Mouse (Mus musculus) embryonic facial prominence, embryonic 10.5 days (tissue): Measurements from ENCODE around the gene Olfr574. TPM values are rescaled to one million over a fixed set of nuclear protein-coding genes. Genes with fewer than 3 reads are reported as not detected.

Source experiments
- DNase-seq: peaks from one replicate; pipeline ENCODE4 v3.0.0-alpha.2; 2017; ENCODE audit warnings: low spot score
- H3K27ac ChIP-seq: fragments of 300-500 bp; sonication (generic); replicated peaks from 2 replicates; pipeline ENCODE4 v1.5.1; 2016; ENCODE audit warnings: mild to moderate bottlenecking
- H3K27me3 ChIP-seq: fragments of 300-500 bp; sonication (generic); replicated peaks from 2 replicates; pipeline ENCODE4 v1.6.1; 2016; ENCODE audit warnings: low read depth, mild to moderate bottlenecking; ENCODE audit not compliant: poor library complexity, severe bottlenecking
- H3K36me3 ChIP-seq: fragments of 300-500 bp; sonication (generic); replicated peaks from 2 replicates; pipeline ENCODE4 v1.6.1; 2016; ENCODE audit warnings: mild to moderate bottlenecking, moderate library complexity
- H3K4me1 ChIP-seq: fragments of 300-500 bp; sonication (generic); 2 replicates; pipeline ENCODE4 v1.6.1; 2016
- H3K4me3 ChIP-seq: fragments of 300-500 bp; sonication (generic); 2 replicates; pipeline ENCODE4 v1.5.1; 2016; ENCODE audit warnings: mild to moderate bottlenecking, moderate library complexity
- H3K9me3 ChIP-seq: fragments of 300-500 bp; sonication (generic); 2 replicates; pipeline ENCODE4 v1.6.1; 2016; ENCODE audit warnings: mild to moderate bottlenecking
- WGBS: fragments of 180-500 bp; shearing (Covaris S2); methylation state at CpG from one replicate; pipeline ENCODE4 v1.1.7; 2016; 5-methylcytosine and 5-hydroxymethylcytosine counted together
- polyA plus RNA-seq: library from polyadenylated mRNA; unstranded; fragments of >200 nt; fragmentation: Nextera tagmentation; extraction: Ambion mirVana; gene quantifications from 2 replicates; pipeline ENCODE4 v1.2.1, GENCODE M21; 2016

The Olfr574 gene
- not detected in 2 replicates for polyA plus RNA-seq

DNA sequence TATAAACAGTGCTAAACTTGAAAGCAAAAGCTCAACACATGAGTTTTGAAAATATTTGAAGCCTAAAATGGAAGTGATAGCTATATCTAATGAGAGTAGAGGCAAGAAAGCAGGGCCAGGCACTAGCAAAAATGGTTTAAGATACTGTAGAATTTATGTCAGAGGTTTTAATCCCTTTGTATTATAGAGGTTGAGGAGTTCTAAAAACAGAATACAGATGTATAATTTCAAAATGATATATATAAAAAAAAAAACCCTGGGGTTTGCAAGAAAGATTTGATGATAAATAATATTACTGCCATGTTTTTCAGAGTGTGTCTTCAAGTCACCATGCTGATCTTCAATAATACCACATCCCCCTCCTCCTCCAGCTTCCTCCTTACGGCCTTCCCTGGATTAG is at the start of gene Olfr574:
TSS of gene Olfr574 (plus strand) at position 301 of the 400 bp plus-strand sequence.
- Histone ChIP-seq H3K4me1 (no peaks in the 10 kb centered on the region), H3K36me3 (no peaks in the 10 kb centered on the region), H3K27me3 (no peaks in the 10 kb centered on the region), H3K9me3 (no peaks in the 10 kb centered on the region), H3K4me3 (no peak within 1 kb of the TSS), H3K27ac (no peak within 1 kb of the TSS)
- 85% methylated on average over 1 of the region's 1 CpGs for WGBS
- no peak for DNase-seq

DNA sequence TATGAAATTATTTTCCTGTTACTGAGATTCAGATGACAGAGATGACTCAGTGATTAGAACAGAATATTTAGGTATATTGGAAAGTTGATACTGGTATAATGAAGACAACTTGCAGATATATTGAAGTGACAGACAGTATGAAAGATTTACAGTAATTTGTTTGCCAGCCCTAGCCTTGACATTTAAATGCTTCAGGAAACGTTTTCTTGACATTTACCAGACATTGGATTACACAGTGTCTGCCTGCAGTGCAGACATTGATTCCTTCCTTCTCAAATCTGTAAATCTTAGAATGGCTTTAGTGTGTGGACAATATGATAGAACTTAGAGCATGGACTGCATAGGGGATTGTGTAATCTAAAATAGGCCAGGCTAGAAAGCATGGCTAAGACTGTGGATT is 33.0 kb upstream of the Olfr574 start:
- WGBS = 58% methylated on average over 1 of the region's 1 CpGs
- Histone ChIP-seq H3K27me3 (no peaks in the 10 kb centered on the region), H3K4me3 (no peak overlapping the region), H3K36me3 (no peaks in the 10 kb centered on the region), H3K27ac (no peak overlapping the region), H3K4me1 (no peaks in the 10 kb centered on the region), H3K9me3 (no peaks in the 10 kb centered on the region)
- DNase-seq = no peak

DNA sequence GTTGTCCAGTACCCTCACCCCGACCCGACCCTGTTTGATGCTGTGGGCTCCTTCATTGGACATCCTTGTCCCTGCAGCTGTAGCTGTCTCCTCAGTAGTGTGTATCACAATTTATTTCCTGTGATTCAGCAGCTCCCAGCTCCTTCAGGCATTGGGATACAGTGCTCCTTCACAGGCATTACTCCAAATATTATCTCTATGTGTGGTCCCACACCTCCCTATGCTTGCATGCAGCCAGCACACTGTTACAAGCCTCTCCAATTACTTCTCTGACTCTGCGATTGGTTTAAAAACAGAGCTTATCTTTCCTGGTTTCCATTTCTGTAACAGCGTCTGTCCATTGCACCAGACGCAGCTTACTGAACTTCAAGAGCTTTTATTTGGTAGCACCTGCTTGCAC is 31.9 kb upstream of the Olfr574 start:
- no peaks in the 10 kb centered on the region for H3K27me3 ChIP-seq
- H3K4me3 ChIP-seq = no peak overlapping the region
- DNase-seq = no peak
- H3K36me3 ChIP-seq = no peaks in the 10 kb centered on the region
- no peaks in the 10 kb centered on the region for H3K4me1 ChIP-seq
- 72% methylated on average over 5 of the region's 5 CpGs for WGBS
- H3K27ac ChIP-seq = no peak overlapping the region
- H3K9me3 ChIP-seq = no peaks in the 10 kb centered on the region

DNA sequence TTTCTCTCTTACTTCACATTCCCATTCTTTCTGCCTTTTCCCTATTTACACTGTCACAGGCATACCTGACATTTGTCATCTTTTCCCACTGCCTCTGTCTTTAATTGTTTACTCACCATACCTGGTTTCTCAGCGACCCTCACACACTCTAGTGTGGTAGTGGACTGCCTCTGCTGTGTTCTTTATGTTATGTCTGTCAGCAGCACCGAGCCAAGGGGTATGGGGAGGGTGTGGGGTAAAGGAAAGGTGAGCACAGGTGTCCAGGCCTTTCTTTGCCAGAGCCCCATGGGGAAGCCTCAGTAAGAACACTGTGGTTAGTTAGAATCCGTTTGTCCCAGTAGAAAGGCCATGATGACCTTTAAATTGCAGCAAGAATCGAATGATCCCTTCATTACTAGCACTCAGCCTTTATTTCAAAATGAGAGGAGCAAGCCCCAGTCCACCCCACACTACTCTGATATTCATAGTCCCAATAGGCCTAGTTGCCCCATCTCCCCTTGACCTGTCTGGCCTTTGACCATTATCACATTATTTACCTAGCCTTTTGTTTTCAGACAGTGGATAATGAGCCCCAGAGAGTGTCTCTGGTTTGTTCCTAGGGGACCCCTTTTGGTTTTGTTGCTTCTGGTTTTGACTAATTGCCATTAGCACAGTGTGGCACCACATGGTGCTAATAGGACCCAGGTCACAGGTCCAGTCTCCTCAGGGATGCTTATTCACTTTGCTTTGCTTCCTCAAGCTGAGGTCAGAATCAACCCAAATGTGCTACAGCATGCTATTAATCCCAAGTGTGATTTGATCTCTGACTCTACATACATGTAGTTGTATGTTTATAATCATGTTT is 31.0 kb upstream of the Olfr574 start, which contains the start of gene Olfr571:
TSS of gene Olfr571 (minus strand) at position 505 of the 844 bp plus-strand sequence.
- Histone ChIP-seq H3K9me3 (no peaks in the 10 kb centered on the region), H3K27ac (no peak within 1 kb of the TSS), H3K36me3 (no peaks in the 10 kb centered on the region), H3K27me3 (no peaks in the 10 kb centered on the region), H3K4me1 (no peaks in the 10 kb centered on the region), H3K4me3 (no peak within 1 kb of the TSS)
- 54% methylated on average over 4 of the region's 4 CpGs for WGBS
- DNase-seq = no peak

DNA sequence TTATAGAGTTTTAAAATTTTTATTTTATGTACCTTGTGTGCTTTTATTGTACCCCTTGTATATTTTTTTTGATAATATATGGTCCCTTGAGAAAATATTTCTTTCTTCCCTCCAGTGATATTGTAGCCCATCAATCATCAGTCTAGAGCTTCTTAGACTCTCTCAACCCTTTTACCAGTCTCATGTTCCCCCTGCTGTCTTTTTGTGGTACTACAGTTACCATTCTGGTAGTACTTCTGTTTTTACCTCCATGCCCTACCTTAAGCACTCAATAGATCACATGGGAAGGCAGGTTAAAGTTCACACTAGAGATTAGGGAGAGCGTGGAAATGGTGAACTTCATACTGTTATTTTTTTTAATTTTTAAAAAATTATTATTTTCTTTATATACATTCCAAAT is 28.6 kb upstream of the Olfr574 start:
- 21% methylated on average over 1 of the region's 1 CpGs for WGBS
- no peak for DNase-seq
- no peak overlapping the region for H3K4me3 ChIP-seq
- no peak overlapping the region for H3K27ac ChIP-seq
- no peaks in the 10 kb centered on the region for H3K27me3 ChIP-seq
- H3K36me3 ChIP-seq = no peaks in the 10 kb centered on the region
- no peaks in the 10 kb centered on the region for H3K4me1 ChIP-seq
- H3K9me3 ChIP-seq = no peaks in the 10 kb centered on the region

DNA sequence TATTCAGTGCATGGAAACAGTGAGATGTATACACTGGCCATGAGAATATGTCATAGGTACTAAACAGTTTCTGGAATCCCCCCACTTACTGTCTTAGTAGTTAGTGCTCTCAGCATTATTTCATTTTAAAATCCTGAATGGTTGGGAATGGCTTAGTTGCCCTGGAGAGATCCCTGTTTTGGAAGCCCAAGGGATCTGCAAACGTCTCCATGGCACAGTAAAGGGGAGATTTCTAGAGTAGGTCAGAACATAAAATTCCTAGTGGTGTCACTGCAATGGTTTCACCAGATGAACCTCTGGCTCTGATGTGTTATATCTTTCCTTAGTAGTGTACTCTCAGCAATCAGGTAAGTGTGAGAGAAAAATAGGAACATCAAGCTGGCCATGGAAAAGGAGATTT is 24.2 kb upstream of the Olfr574 start, which contains the start of gene Olfr572:
TSS of gene Olfr572 (plus strand) at position 301 of the 400 bp plus-strand sequence.
- no peaks in the 10 kb centered on the region for H3K27me3 ChIP-seq
- 66% methylated on average over 1 of the region's 1 CpGs for WGBS
- no peak within 1 kb of the TSS for H3K27ac ChIP-seq
- H3K9me3 ChIP-seq = no peaks in the 10 kb centered on the region
- no peaks in the 10 kb centered on the region for H3K4me1 ChIP-seq
- no peak within 1 kb of the TSS for H3K4me3 ChIP-seq
- H3K36me3 ChIP-seq = no peaks in the 10 kb centered on the region
- no peak for DNase-seq

DNA sequence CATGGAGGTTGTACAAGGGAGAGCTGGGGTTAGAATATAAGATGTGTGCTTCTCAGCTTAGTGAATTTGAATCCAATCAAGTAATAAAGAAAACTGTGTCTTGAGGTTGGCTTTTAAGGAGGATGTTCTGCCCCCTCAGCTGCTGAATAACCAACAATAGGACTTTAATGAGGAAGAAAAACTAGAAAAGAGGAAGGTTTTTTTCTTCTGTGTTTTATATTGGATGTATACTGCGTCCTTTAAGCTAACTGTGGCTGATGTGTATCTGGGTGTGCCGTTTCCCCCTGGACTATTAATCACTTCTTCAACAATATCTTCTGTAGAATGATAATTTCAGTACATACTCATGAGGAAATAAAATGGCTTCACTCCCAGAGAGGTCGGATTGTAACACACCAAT is 21.2 kb upstream of the Olfr574 start:
- no peaks in the 10 kb centered on the region for H3K9me3 ChIP-seq
- no peak for DNase-seq
- WGBS = 73% methylated on average over 3 of the region's 3 CpGs
- no peaks in the 10 kb centered on the region for H3K4me1 ChIP-seq
- no peak overlapping the region for H3K27ac ChIP-seq
- H3K27me3 ChIP-seq = no peaks in the 10 kb centered on the region
- no peak overlapping the region for H3K4me3 ChIP-seq
- no peaks in the 10 kb centered on the region for H3K36me3 ChIP-seq

DNA sequence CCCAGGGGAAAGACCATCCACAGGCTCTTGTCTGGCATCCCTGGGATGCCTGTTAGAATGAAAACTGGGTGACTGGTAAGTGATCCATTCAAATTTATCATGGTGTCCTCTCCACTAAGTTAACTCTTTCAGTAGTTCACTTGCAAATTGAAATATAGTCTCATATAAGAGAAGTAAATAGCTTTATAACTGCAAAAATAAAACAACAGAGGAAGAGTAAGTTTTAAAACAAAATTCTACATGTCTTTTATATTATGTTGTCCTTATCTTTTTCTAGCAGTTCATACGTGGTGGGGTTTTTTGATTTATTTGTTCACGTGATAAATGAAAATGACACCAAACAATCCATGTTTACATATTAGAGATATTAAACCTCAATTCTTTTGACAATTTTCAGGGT is 5.8 kb upstream of the Olfr574 start, which contains the start of gene Olfr573-ps1:
TSS of gene Olfr573-ps1 (minus strand) at position 101 of the 400 bp plus-strand sequence.
- Histone ChIP-seq H3K27me3 (no peaks in the 10 kb centered on the region), H3K27ac (no peak within 1 kb of the TSS), H3K9me3 (no peaks in the 10 kb centered on the region), H3K4me1 (no peaks in the 10 kb centered on the region), H3K4me3 (no peak within 1 kb of the TSS), H3K36me3 (no peaks in the 10 kb centered on the region)
- WGBS = 92% methylated on average over 2 of the region's 2 CpGs
- no peak for DNase-seq

DNA sequence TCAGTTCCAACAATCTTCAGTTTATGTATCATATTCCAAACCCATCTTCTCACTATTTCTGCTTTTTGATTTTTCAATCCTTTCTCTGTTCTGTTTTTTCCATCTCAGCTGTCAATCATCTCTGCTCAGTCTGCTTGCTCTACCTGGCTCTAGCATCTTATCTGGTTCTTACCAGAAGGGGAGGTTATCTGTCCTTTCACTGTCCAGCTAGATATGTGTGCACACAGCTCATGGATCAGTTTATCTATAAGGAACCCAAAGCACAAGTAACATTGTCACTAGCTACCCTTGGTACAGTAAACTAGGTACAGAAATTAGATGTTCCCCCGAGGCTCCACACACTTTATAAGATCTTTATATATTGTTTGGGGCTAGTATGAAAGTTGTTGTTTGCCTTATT is 4.8 kb upstream of the Olfr574 start:
- 83% methylated on average over 1 of the region's 1 CpGs for WGBS

DNA sequence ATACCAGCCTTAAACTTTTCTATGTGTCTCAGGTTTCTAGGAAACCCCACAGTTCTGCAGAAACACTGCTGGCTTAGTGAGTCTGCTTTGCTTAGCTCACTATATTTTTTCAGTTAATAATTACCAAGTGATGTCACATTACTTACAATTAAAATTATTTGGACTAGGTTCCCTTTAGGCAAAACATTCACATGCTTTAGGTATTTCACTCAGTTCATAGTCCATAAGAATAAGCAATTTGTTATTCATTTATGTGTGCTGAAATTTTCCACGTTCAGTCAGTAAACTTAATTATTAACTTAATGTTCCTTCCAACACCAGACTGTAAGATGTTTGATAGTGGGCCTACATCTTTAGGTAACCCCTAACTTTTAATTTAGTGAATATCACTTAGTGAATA is 2.5 kb downstream of the Olfr574 start:
- H3K27me3 ChIP-seq = no peaks in the 10 kb centered on the region
- H3K36me3 ChIP-seq = no peaks in the 10 kb centered on the region
- DNase-seq = no peak
- WGBS = 75% methylated on average over 1 of the region's 1 CpGs
- no peak overlapping the region for H3K4me3 ChIP-seq
- H3K4me1 ChIP-seq = no peaks in the 10 kb centered on the region
- no peaks in the 10 kb centered on the region for H3K9me3 ChIP-seq
- H3K27ac ChIP-seq = no peak overlapping the region

More for the DNA sequence above, 4.8 kb upstream of the Olfr574 start:
- Histone ChIP-seq H3K9me3 (no peaks in the 10 kb centered on the region), H3K36me3 (no peaks in the 10 kb centered on the region), H3K4me1 (no peaks in the 10 kb centered on the region), H3K4me3 (no peak overlapping the region), H3K27me3 (no peaks in the 10 kb centered on the region), H3K27ac (no peak overlapping the region)
- DNase-seq = no peak

DNA sequence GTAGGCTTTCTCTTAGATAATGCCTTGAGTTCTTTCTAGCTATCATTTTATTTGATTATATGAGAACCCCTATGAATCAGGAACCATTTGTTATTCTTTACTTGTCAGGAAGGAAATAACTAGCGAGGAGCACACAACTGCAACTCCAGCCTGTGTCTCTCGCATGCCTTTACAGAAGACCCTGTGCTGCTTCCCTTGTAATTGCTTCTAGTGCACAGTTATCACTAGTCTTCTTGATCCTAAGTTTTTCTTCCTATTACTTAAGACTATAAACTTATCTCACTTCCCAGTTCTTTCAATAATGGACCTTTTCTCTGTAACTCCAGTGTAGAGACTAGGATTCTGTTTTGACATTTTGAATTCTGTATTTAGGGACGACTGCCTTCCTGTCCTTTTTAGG is 9.9 kb downstream of the Olfr574 start:
- 77% methylated on average over 3 of the region's 3 CpGs for WGBS
- Histone ChIP-seq H3K27ac (no peak overlapping the region), H3K9me3 (no peaks in the 10 kb centered on the region), H3K4me1 (no peaks in the 10 kb centered on the region), H3K27me3 (no peaks in the 10 kb centered on the region), H3K36me3 (no peaks in the 10 kb centered on the region), H3K4me3 (no peak overlapping the region)
- no peak for DNase-seq

DNA sequence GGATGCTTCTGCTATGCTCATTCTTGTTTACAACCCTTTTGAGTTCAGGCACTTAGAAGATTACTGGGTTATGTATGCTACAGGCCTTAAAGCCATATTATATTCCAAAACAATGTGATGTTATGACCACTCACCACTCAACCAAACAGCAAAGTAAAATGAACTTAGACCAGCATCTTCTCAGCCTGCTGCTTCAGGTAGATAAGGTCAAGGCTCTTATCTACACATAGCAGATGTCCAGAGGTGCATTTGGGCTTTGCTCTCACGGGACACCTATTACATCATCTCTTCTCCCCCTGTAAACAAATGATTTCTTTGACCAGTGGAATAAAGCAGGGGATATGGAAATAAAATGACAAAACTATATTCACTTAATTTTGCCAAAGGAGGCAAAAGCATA is 10.3 kb downstream of the Olfr574 start, which contains the start of gene Olfr575:
TSS of gene Olfr575 (minus strand) at position 183 of the 400 bp plus-strand sequence.
- WGBS = 83% methylated on average over 1 of the region's 1 CpGs
- DNase-seq = no peak
- no peaks in the 10 kb centered on the region for H3K27me3 ChIP-seq
- no peak within 1 kb of the TSS for H3K4me3 ChIP-seq
- no peak within 1 kb of the TSS for H3K27ac ChIP-seq
- H3K9me3 ChIP-seq = no peaks in the 10 kb centered on the region
- no peaks in the 10 kb centered on the region for H3K4me1 ChIP-seq
- no peaks in the 10 kb centered on the region for H3K36me3 ChIP-seq

DNA sequence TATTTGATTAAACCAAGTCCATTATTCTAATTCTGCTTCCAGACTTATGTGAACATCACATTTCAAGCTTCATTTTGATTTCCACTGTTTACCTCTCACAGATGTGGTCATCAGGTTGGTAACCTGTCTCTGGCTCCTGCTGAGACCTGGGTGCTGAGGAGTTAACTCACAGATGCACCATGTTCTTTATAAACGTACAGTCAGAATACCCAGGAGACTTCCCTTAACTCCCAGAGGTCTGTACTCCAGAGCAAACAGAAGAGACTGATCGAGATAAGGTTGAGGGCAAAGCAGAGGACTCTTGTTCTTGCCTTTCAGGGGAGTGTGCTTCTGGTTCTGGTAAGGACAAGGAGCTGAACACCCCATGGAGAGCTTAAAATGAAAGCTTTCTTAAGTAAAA is 14.1 kb downstream of the Olfr574 start, which contains the start of gene Olfr576:
TSS of gene Olfr576 (plus strand) at position 301 of the 400 bp plus-strand sequence.
- H3K9me3 ChIP-seq = no peaks in the 10 kb centered on the region
- no peaks in the 10 kb centered on the region for H3K36me3 ChIP-seq
- no peak within 1 kb of the TSS for H3K27ac ChIP-seq
- DNase-seq = no peak
- H3K4me3 ChIP-seq = no peak within 1 kb of the TSS
- H3K4me1 ChIP-seq = no peaks in the 10 kb centered on the region
- 60% methylated on average over 2 of the region's 2 CpGs for WGBS
- H3K27me3 ChIP-seq = no peaks in the 10 kb centered on the region
